ENCODE assay signal across 1 mouse cellular context in genomic region chr19:43695514-43695964, GRCm38 (mm10).
TF ChIP-seq lines count a peak whose summit lies in the region.

No protein-coding gene starts in this region.

TF ChIP-seq in MEL, 35 proteins besides CTCF, POLR2A, EP300 and RAD21 (continued from another document):
- TF ChIP-seq TAL1 (IDR thresholded peaks at IDR 0.05; ENCODE audit: low read length) (peak; percentile 88), HCFC1 (IDR thresholded peaks at IDR 0.05; ENCODE audit: low read depth, low read length) (0 out of 2 replicates have a peak, but pooled peaks have one; percentile 15), ZMIZ1 (IDR thresholded peaks at IDR 0.05; ENCODE audit: low read depth, low read length) (no peak), MYC (IDR thresholded peaks at IDR 0.05; ENCODE audit: low read depth, low read length) (peak; percentile 95), BHLHE40 (IDR thresholded peaks at IDR 0.05; ENCODE audit: borderline replicate concordance, low read depth, low read length) (peak; percentile 38; the same call in 1 of the 2 replicates), E2F4 (IDR thresholded peaks at IDR 0.05; ENCODE audit: borderline replicate concordance, low read depth, low read length) (no peak), ZKSCAN1 (IDR thresholded peaks at IDR 0.05; ENCODE audit: low read depth, low read length) (no peak), UBTF (IDR thresholded peaks at IDR 0.05; ENCODE audit: borderline replicate concordance, insufficient read depth, low read depth, low read length) (no peak), CHD2 (IDR thresholded peaks at IDR 0.05; ENCODE audit: low read length) (no peak), USF2 (IDR thresholded peaks at IDR 0.05; ENCODE audit: borderline replicate concordance in 1 of 2, insufficient read depth in 1 of 2, low read depth in 1 of 2, low read length in 2 of 2) (no peak), NRF1 (IDR thresholded peaks at IDR 0.05; ENCODE audit: insufficient read depth, low read depth, low read length, poor library complexity, severe bottlenecking) (no peak), MAZ (IDR thresholded peaks at IDR 0.05; ENCODE audit: low read depth, low read length) (0 out of 2 replicates have a peak, but pooled peaks have one; percentile 18), ETS1 (IDR thresholded peaks at IDR 0.05; ENCODE audit: low read depth, low read length) (peak; percentile 81), RCOR1 (IDR thresholded peaks at IDR 0.05; ENCODE audit: low read depth, low read length) (peak; percentile 86), MXI1 (IDR thresholded peaks at IDR 0.05; ENCODE audit: low read depth, low read length) (peak; percentile 84), USF1 (IDR thresholded peaks at IDR 0.05; ENCODE audit: low read depth, low read length) (no peak), KAT2A (conservative IDR thresholded peaks at IDR 0.05; ENCODE audit: low read depth, low read length) (no peak), ZNF384 (IDR thresholded peaks at IDR 0.05; ENCODE audit: low read depth, low read length) (no peak), ZC3H11A (IDR thresholded peaks at IDR 0.05; ENCODE audit: low read depth, low read length) (no peak), CHD1 (IDR thresholded peaks at IDR 0.05; ENCODE audit: low read depth, low read length) (no peak), SMC3 (IDR thresholded peaks at IDR 0.05; ENCODE audit: low read depth, low read length) (no peak), TCF12 (IDR thresholded peaks at IDR 0.05; ENCODE audit: low read depth, low read length) (peak; percentile 86), POLR2AphosphoS5 (IDR thresholded peaks at IDR 0.05; ENCODE audit: borderline replicate concordance, low read depth, low read length) (no peak), MYB (IDR thresholded peaks at IDR 0.05; ENCODE audit: low read depth, low read length) (no peak), GATA1 (IDR thresholded peaks at IDR 0.05; ENCODE audit: low read depth, low read length) (peak; percentile 95), GABPA (IDR thresholded peaks at IDR 0.05; ENCODE audit: low read depth, low read length) (no peak), POLR2AphosphoS2 (IDR thresholded peaks at IDR 0.05; ENCODE audit: low read length) (no peak), SIN3A (IDR thresholded peaks at IDR 0.05; ENCODE audit: low read length) (peak; percentile 95)
TF ChIP-seq in MEL: peak in this region for 14.
